Mouse (Mus musculus) myocyte (in vitro differentiated cells): ENCODE data around the gene Fars2.

Experiments
- E2F4 ChIP-seq: IDR thresholded peaks from one replicate; pipeline ENCODE4 v1.6.1; 2011; ENCODE audit warnings: mild to moderate bottlenecking, control low read depth, moderate library complexity; ENCODE audit not compliant: insufficient read depth
- MAX ChIP-seq: IDR thresholded peaks from one replicate; pipeline ENCODE4 v1.6.1; 2011; ENCODE audit warnings: low read depth, mild to moderate bottlenecking, control low read depth
- MYOD1 ChIP-seq, 3 experiments: IDR thresholded peaks; one replicate each; pipeline ENCODE4 v1.6.1; 2011; ENCODE audit warnings: control low read depth in 2 of 3, low read depth in 2 of 3, mild to moderate bottlenecking in 2 of 3, moderate library complexity in 1 of 3; ENCODE audit not compliant: insufficient read length in 2 of 3, control insufficient read depth in 1 of 3
- POLR2A ChIP-seq: IDR thresholded peaks from one replicate; pipeline ENCODE4 v1.6.1; 2011; ENCODE audit warnings: low read depth, mild to moderate bottlenecking, control low read depth, moderate library complexity; ENCODE audit not compliant: insufficient read length
- POLR2AphosphoS2 ChIP-seq: IDR thresholded peaks from one replicate; pipeline ENCODE4 v1.6.1; 2011; ENCODE audit warnings: low read depth, control low read depth; ENCODE audit not compliant: insufficient read length
- SRF ChIP-seq: IDR thresholded peaks from one replicate; pipeline ENCODE4 v1.6.1; 2011; ENCODE audit warnings: low read depth; ENCODE audit not compliant: control insufficient read depth, insufficient read length
- TCF12 ChIP-seq: IDR thresholded peaks from one replicate; pipeline ENCODE4 v1.6.1; 2011; ENCODE audit warnings: mild to moderate bottlenecking, control low read depth; ENCODE audit not compliant: poor library complexity, insufficient read depth, severe bottlenecking
- USF1 ChIP-seq: IDR thresholded peaks from one replicate; pipeline ENCODE4 v1.6.1; 2011; ENCODE audit warnings: low read depth, mild to moderate bottlenecking, control low read depth, moderate library complexity

- no peak for TF ChIP-seq SRF
- no peak for TF ChIP-seq POLR2A
- peak in 1 of 3 experiments; percentile 61 for TF ChIP-seq MYOD1 (IDR thresholded peaks at IDR 0.05; ENCODE audit: control insufficient read depth in 1 of 3, insufficient read length in 2 of 3, low read depth in 2 of 3)
- no peak for TF ChIP-seq MAX
- no peak for TF ChIP-seq E2F4
- no peak for TF ChIP-seq USF1
- TF ChIP-seq POLR2AphosphoS2: no peak
- no peak for TF ChIP-seq TCF12
Measured at GRCm38 (mm10) chr13:36361419-36361818, 244.2 kb downstream of the Fars2 start.
